Mouse (Mus musculus): ENCODE data around the gene Nbas.

Gene Nbas

DNA sequence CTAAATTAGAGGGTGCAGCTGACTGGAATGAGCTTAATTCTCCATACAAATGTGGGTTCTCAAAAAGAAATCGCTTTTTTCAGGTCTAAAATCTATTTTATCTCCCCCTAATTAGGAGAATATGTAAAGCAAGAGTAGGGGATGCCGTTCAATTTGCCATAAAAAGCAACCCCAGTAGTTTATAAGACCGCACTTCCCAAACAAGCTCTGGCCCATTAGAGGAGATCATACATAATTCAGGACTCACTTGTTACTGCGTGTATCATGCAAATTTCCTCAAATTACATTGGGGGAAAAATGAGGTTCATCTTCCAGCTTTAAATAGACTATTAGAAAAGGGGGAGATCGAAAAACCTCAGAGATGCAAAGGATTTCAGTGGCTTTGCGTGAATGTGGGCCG, 346.7 kb downstream of the Nbas start:
- DNase-seq (ENCODE audit: low spot score in 2 of 2), result no peak

DNA sequence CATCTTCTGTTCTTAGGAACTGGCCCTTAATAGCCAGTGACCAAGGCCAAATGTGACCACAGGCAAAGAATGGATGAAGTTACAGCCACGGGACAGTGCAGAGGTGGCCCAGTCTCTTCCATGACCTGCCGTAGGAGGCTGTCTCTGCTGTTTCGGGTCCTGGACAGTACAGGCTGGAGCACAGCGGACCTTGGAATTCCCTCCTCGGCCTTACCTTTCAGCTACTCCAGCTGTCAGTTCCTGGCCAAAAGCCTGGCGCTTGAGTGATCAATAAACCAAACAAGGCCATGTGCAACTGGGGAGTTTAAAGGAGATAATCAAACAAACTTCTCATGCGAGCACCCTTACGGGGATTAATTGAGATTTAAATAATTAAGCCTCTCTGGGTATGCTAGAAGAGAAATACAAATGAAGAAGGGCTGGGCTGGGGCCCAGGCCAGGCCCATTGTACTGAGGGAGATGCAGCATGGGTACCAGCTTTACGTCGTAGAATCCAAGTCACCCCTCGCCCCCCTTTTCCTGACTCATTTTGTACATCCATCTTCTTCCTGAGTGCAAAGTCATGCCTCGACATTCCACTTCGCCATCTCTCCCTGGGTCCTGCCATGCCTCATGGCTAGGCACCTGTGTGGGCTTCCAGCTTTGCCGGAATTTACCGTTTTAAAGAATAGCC, 353.4 kb downstream of the Nbas start:
- no peak for DNase-seq (ENCODE audit: low spot score in 2 of 2)

DNA sequence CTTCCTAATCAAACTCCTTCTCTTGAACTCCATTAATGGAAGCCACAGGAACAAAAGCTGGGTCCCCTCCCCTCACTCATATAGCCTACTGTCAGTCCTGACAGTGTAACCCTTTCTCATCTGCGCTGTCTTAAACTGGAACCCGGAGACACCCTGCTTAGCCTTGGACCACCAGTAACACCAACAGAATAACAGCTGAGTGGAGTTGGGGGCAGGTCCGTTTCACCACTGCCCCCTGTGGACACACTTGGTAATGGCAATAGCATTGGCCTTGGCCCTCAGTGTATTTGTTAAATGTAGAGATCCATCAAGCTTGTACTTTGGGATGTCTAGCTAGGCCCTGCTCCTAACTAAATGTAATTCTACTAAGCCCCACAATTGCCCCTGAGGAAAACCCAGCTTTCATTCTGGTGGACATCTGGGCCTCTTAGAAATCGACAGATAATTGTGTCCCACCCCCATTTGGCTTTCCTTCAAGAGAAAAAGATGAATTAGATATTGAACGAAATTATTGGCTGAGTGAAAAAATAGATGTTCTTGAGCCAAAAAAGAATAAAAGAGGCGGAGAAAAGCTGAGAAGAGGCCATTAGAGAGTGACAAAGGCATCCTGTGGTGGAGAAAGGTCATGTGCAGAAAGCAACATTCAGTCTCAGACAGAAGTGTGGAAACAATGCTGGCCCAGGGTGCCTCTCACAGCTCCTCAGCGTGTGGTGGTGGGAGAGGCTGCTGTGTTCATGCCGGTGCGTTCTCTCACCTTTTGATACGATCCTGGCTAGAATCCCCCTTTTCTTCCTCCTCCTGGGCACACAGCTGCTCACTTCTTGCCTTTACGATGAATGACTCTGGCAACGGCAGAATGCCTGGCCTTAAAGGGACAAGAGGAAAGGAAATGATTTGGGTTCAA, 358.1 kb downstream of the Nbas start:
- DNase-seq (ENCODE audit: low spot score in 2 of 2), result peak in 1 of 2 experiments; percentile 12

Data from frontal cortex, postnatal 10 days (tissue).